9 mouse cellular contexts compared by ENCODE assay signal in genomic region chr1:132191786-132192680, GRCm38 (mm10). TPM values are rescaled to one million over a fixed set of nuclear protein-coding genes. Genes with fewer than 3 reads are reported as not detected.
DNase-seq lines count a peak whose midpoint lies in the region; ATAC-seq and TF ChIP-seq lines count a peak whose summit lies in the region.
"Had no signal": no experiment of that assay in that cellular context is flagged by ENCODE, and none has a peak within 500 bp of the region (broad histone marks: within the 10 kb centered on the region; RNA-seq: fewer than 3 reads in every experiment).

No protein-coding gene starts in this region.

- no peaks in the 10 kb centered on the region for H3K9me3 ChIP-seq in heart, embryonic 14.5 days (ENCODE audit: control insufficient read depth, low read length)
- H3K9me3 ChIP-seq in ES-E14 (ENCODE audit: control insufficient read depth, insufficient read depth, low read depth, low read length) = no peaks in the 10 kb centered on the region
- no peaks in the 10 kb centered on the region for H3K9me3 ChIP-seq in forebrain, embryonic 12.5 days
- no peaks in the 10 kb centered on the region for H3K9me3 ChIP-seq in midbrain, embryonic 10.5 days (replicated peaks)

- in situ Hi-C loops in ES-E14 (cut with MboI; ENCODE audit: low sequenced_read_pairs in 2 of 2, unreplicated experiment in 2 of 2) = no loop called here

- H3K4me1 ChIP-seq in heart, embryonic 14.5 days (ENCODE audit: control insufficient read depth in 2 of 2, insufficient read depth in 2 of 2, low read length in 2 of 2) = peaks cover 5 to 22% of the 10 kb centered on the region in 2 experiments; a peak in 3 of 4 replicates
- peaks cover 19 to 33% of the 10 kb centered on the region in 2 experiments for H3K4me1 ChIP-seq in ES-E14 (ENCODE audit: control insufficient read depth in 2 of 2, insufficient read depth in 2 of 2, low read length in 2 of 2, poor library complexity in 1 of 2)
- peaks cover 68% of the 10 kb centered on the region for H3K4me1 ChIP-seq in forebrain, embryonic 12.5 days
- peaks cover 88% of the 10 kb centered on the region for H3K4me1 ChIP-seq in midbrain, embryonic 10.5 days

- H3K4me2 ChIP-seq in heart, embryonic 14.5 days (ENCODE audit: low read length) = peak overlapping the region; percentile 98
- H3K4me2 ChIP-seq in forebrain, embryonic 12.5 days = peak overlapping the region; percentile 71

- intact Hi-C loops in heart, postnatal 10 days (cut with DNase I) = no loop called here

- DNase-seq in heart, postnatal 10 days = no peak
- no peak for DNase-seq in ES-E14 (ENCODE audit: low read depth, low spot score)
- peak; percentile 77 for DNase-seq in midbrain, embryonic 10.5 days (ENCODE audit: low spot score)
- no peak for DNase-seq in left cerebral cortex, adult 11 months (ENCODE audit: low spot score)
- DNase-seq in B cell, adult 2 months = no peak

- WGBS in heart, embryonic 14.5 days = 8% methylated on average over 16 of the region's 16 CpGs
- WGBS in forebrain, embryonic 12.5 days = 2% methylated on average over 16 of the region's 16 CpGs
- WGBS in midbrain, embryonic 10.5 days = 3% methylated on average over 16 of the region's 16 CpGs

- no peak for ATAC-seq in heart, embryonic 14.5 days (ENCODE audit: insufficient number of reproducible peaks, insufficient read depth, low FRiP score, low read depth)
- peak; percentile 42 for ATAC-seq in forebrain, embryonic 12.5 days (ENCODE audit: low FRiP score)
- ATAC-seq in frontal cortex, adult (ENCODE audit: low TSS enrichment) = no peak

- H3K27ac ChIP-seq in heart, embryonic 14.5 days (replicated peaks in 1 of 2; ENCODE audit: control insufficient read depth in 1 of 2, insufficient read depth in 1 of 2, low read depth in 2 of 2, low read length in 2 of 2) = no peak overlapping the region
- H3K27ac ChIP-seq in ES-E14 (ENCODE audit: insufficient read depth, low read depth, low read length, poor library complexity, severe bottlenecking) = 0 out of 2 replicates have a peak overlapping the region, but pooled peaks have one; percentile 27
- peak overlapping the region; percentile 99 for H3K27ac ChIP-seq in forebrain, embryonic 12.5 days
- peak overlapping the region; percentile 100 for H3K27ac ChIP-seq in midbrain, embryonic 10.5 days (replicated peaks)

- peak overlapping the region in 1 of 2 experiments; percentile 55; a peak in 1 of 4 replicates for H3K4me3 ChIP-seq in heart, embryonic 14.5 days (ENCODE audit: control insufficient read depth in 1 of 2, insufficient read depth in 1 of 2, low read depth in 1 of 2, low read length in 2 of 2)
- H3K4me3 ChIP-seq in ES-E14 (ENCODE audit: insufficient read depth in 1 of 2, low read depth in 1 of 2, low read length in 2 of 2, poor library complexity in 1 of 2, severe bottlenecking in 1 of 2) = peak overlapping the region; percentile 63 to 95
- H3K4me3 ChIP-seq in forebrain, embryonic 12.5 days (replicated peaks) = peak overlapping the region; percentile 91
- peak overlapping the region; percentile 86 for H3K4me3 ChIP-seq in midbrain, embryonic 10.5 days
- H3K4me3 ChIP-seq: erythroblast, embryonic 14.5 days had no signal

- H3K27me3 ChIP-seq in heart, embryonic 14.5 days (ENCODE audit: control insufficient read depth, insufficient read depth, low read length) = peaks cover 81% of the 10 kb centered on the region
- H3K27me3 ChIP-seq in forebrain, embryonic 12.5 days = peaks cover 18% of the 10 kb centered on the region; the same call in 1 of the 2 replicates
- peaks cover 67% of the 10 kb centered on the region for H3K27me3 ChIP-seq in midbrain, embryonic 10.5 days (ENCODE audit: low read depth, poor library complexity, severe bottlenecking)

- H3K36me3 ChIP-seq in heart, embryonic 14.5 days (ENCODE audit: control insufficient read depth, insufficient read depth, low read length) = no peaks in the 10 kb centered on the region
- H3K36me3 ChIP-seq in ES-E14 (ENCODE audit: control insufficient read depth, insufficient read depth, low read length, poor library complexity, severe bottlenecking) = no peaks in the 10 kb centered on the region
- no peaks in the 10 kb centered on the region for H3K36me3 ChIP-seq in forebrain, embryonic 12.5 days (replicated peaks)
- peaks cover 16% of the 10 kb centered on the region for H3K36me3 ChIP-seq in midbrain, embryonic 10.5 days

- no peak overlapping the region for H3K9ac ChIP-seq in heart, embryonic 14.5 days (ENCODE audit: low read length)
- peak overlapping the region; percentile 89; the same call in 1 of the 2 replicates for H3K9ac ChIP-seq in ES-E14 (ENCODE audit: insufficient read depth, low read depth, low read length, poor library complexity, severe bottlenecking)
- H3K9ac ChIP-seq in forebrain, embryonic 12.5 days = peak overlapping the region; percentile 100

TF ChIP-seq in ES-E14, 5 proteins besides CTCF, POLR2A, EP300 and RAD21:
- TF ChIP-seq MAFK (IDR thresholded peaks at IDR 0.05; ENCODE audit: insufficient read depth, low read depth, low read length) (no peak), ZNF384 (IDR thresholded peaks at IDR 0.05; ENCODE audit: low read depth, low read length) (no peak), HCFC1 (IDR thresholded peaks at IDR 0.05; ENCODE audit: borderline replicate concordance, insufficient read depth, low read length) (no peak), CHD2 (IDR thresholded peaks at IDR 0.05; ENCODE audit: low read depth, low read length) (no peak), ZC3H11A (IDR thresholded peaks at IDR 0.05; ENCODE audit: borderline replicate concordance, low read depth, low read length) (no peak)

RNA-seq across cellular contexts. Expression of gene AC124108.1, which starts 0.8 kb away (rescaled TPM):
- not detected in 2 replicates for polyA plus RNA-seq in heart, embryonic 14.5 days (2014; fragmentation: Nextera tagmentation; extraction: Ambion mirVana)
- not detected for total RNA-seq in heart, postnatal 10 days (2021)
- total RNA-seq in ES-E14 (2012; rRNA removed) = 5.0 and 6.5 TPM in 2 replicates
- 5.0 and 5.7 TPM in 2 replicates for polyA plus RNA-seq in forebrain, embryonic 12.5 days (2016; fragmentation: Nextera tagmentation; extraction: Ambion mirVana)
- 2.3 and 4.0 TPM in 2 replicates for polyA plus RNA-seq in midbrain, embryonic 10.5 days (2016; fragmentation: Nextera tagmentation; extraction: Ambion mirVana)
- polyA plus RNA-seq: erythroblast, embryonic 14.5 days had no signal

RNA-seq across cellular contexts. Expression of gene Lemd1, which starts 0.8 kb away (rescaled TPM):
- polyA plus RNA-seq in heart, embryonic 14.5 days (2014; fragmentation: Nextera tagmentation; extraction: Ambion mirVana) = not detected in 2 replicates
- not detected for total RNA-seq in heart, postnatal 10 days (2021)
- total RNA-seq in ES-E14 (2012; rRNA removed) = 3.9 and 4.3 TPM in 2 replicates
- polyA plus RNA-seq in forebrain, embryonic 12.5 days (2016; fragmentation: Nextera tagmentation; extraction: Ambion mirVana) = 12.3 and 14.7 TPM in 2 replicates
- polyA plus RNA-seq in midbrain, embryonic 10.5 days (2016; fragmentation: Nextera tagmentation; extraction: Ambion mirVana) = 6.2 and 8.4 TPM in 2 replicates
- polyA plus RNA-seq: erythroblast, embryonic 14.5 days had no signal

RNA-seq across cellular contexts. Expression of gene Gm10188, which starts 37.5 kb away (rescaled TPM):
- not detected in 2 replicates for polyA plus RNA-seq in heart, embryonic 14.5 days (2014; fragmentation: Nextera tagmentation; extraction: Ambion mirVana)
- total RNA-seq in heart, postnatal 10 days (2021) = not detected
- 0.37 TPM in 1 of 2 replicates, not detected in the other for total RNA-seq in ES-E14 (2012; rRNA removed)
- 0.38 and 0.59 TPM in 2 replicates for polyA plus RNA-seq in forebrain, embryonic 12.5 days (2016; fragmentation: Nextera tagmentation; extraction: Ambion mirVana)
- polyA plus RNA-seq in midbrain, embryonic 10.5 days (2016; fragmentation: Nextera tagmentation; extraction: Ambion mirVana) = 0.23 and 0.46 TPM in 2 replicates
- polyA plus RNA-seq: erythroblast, embryonic 14.5 days had no signal

RNA-seq across cellular contexts. Expression of gene Cdk18, which starts 52.5 kb away (rescaled TPM):
- polyA plus RNA-seq in heart, embryonic 14.5 days (2014; fragmentation: Nextera tagmentation; extraction: Ambion mirVana) = 2.7 and 2.9 TPM in 2 replicates
- total RNA-seq in heart, postnatal 10 days (2021) = 10 to 100 TPM in 1 of 2 experiments, 1 to 10 TPM in 1; 7.6 to 10.4 TPM
- 9.6 and 10.8 TPM in 2 replicates for total RNA-seq in ES-E14 (2012; rRNA removed)
- polyA plus RNA-seq in forebrain, embryonic 12.5 days (2016; fragmentation: Nextera tagmentation; extraction: Ambion mirVana) = 0.56 and 1.0 TPM in 2 replicates
- 0.68 and 0.72 TPM in 2 replicates for polyA plus RNA-seq in midbrain, embryonic 10.5 days (2016; fragmentation: Nextera tagmentation; extraction: Ambion mirVana)
- polyA plus RNA-seq: erythroblast, embryonic 14.5 days had no signal

Comparison
In these comparisons a context has a peak if more than half of its experiments do, and no peak if none do; other contexts are left out.
1. H3K27ac ChIP-seq: peak in ES-E14 (single experiment), forebrain, embryonic 12.5 days (single experiment) and midbrain, embryonic 10.5 days (single experiment); none in heart, embryonic 14.5 days (0 of 2).